Mouse (Mus musculus): ENCODE measurements around the gene Tas2r134.

The Tas2r134 gene

GRCm38 (mm10) chr2:51627211-51627610 lies at the start of gene Tas2r134:
TSS of gene Tas2r134 (plus strand) at chr2:51627511.
- DNase-seq (ENCODE audit: low spot score in 2 of 2) = no peak

GRCm38 (mm10) chr2:51579767-51580166 lies 47.5 kb upstream of the Tas2r134 start:
- no peak for DNase-seq (ENCODE audit: low spot score in 2 of 2)

GRCm38 (mm10) chr2:51584050-51585046 lies 43.0 kb upstream of the Tas2r134 start:
- DNase-seq (ENCODE audit: low spot score in 2 of 2) = no peak

DNA sequence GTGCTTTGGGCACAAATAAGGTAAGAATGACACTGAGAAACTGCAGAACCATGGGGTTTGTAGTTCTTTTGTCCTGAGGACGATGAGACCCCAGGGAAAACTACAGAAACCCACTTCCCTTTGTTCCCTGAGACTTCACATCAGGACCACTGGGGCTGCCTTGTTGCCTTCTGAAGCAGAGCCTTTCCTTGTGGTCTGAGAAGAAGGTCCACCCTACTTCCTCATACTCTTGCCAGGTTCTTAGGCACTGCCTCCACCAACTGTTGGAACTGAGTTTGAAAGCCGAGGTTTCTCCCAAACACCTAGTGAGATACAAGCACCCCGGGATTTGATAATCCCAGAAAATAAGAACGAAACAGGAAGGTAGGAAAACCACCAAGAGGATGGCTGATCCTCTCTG lies 39.0 kb upstream of the Tas2r134 start:
- DNase-seq (ENCODE audit: low spot score in 2 of 2) = no peak

GRCm38 (mm10) chr2:51588895-51589294 lies 38.4 kb upstream of the Tas2r134 start:
- DNase-seq (ENCODE audit: low spot score in 2 of 2) = no peak

GRCm38 (mm10) chr2:51589627-51590026 lies 37.7 kb upstream of the Tas2r134 start:
- no peak for DNase-seq (ENCODE audit: low spot score in 2 of 2)

DNA sequence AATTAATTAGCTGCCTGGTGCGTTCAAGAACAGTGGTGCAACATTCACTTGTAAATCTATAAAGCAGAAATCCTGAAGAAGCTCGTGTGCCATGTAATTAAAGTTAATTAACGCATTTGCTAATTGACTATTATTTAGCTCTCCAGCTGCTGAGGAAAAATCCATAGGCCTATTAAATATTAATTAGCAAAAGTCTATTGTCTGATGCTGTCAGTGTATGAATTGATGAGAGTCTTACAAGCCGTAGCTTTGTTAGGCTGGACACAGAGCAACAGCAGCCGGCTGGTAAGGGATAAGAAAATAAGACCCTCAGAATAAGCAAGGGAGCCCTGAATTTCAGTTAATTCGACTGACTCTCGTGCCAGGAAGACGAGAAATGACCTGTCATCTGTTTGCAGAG lies 37.0 kb upstream of the Tas2r134 start:
- DNase-seq (ENCODE audit: low spot score in 2 of 2) = no peak

- no peak for DNase-seq (ENCODE audit: low spot score in 2 of 2)
Measured at GRCm38 (mm10) chr2:51592157-51592556, 35.2 kb upstream of the Tas2r134 start.

- DNase-seq (ENCODE audit: low spot score in 2 of 2) = no peak
Measured at GRCm38 (mm10) chr2:51599473-51600201, 27.7 kb upstream of the Tas2r134 start.

GRCm38 (mm10) chr2:51600202-51600487 lies 27.2 kb upstream of the Tas2r134 start:
- DNase-seq (ENCODE audit: low spot score in 2 of 2) = no peak

- no peak for DNase-seq (ENCODE audit: low spot score in 2 of 2)
Measured at GRCm38 (mm10) chr2:51600873-51601272, 26.4 kb upstream of the Tas2r134 start.

- DNase-seq (ENCODE audit: low spot score in 2 of 2) = peak; percentile 12 to 13
Measured at GRCm38 (mm10) chr2:51610305-51610704, 17.0 kb upstream of the Tas2r134 start.

GRCm38 (mm10) chr2:51610897-51611296 lies 16.4 kb upstream of the Tas2r134 start:
- no peak for DNase-seq (ENCODE audit: low spot score in 2 of 2)

- DNase-seq (ENCODE audit: low spot score in 2 of 2) = no peak
Measured at GRCm38 (mm10) chr2:51613716-51614115, 13.6 kb upstream of the Tas2r134 start.

DNA sequence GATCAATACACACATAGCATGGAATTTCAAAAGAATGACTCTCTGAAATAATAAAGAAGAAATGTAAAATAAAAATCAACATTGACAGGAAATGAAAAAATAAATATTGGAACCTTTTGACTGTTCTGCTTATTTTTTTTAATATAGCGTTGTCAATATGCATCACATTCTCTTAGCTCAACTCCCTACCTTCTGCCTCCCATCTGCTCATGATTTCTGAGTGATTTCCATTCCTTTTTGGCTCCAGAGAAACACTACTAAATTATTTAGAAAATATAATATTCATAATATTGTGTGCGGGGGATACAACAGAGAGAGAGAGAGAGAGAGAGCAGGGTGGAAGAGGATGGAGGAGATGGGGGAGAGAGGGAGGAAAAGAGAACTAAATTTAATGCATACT lies 5.4 kb upstream of the Tas2r134 start:
- DNase-seq (ENCODE audit: low spot score in 2 of 2) = no peak

- DNase-seq (ENCODE audit: low spot score in 2 of 2) = no peak
Measured at GRCm38 (mm10) chr2:51626007-51626406, 1.3 kb upstream of the Tas2r134 start.

- no peak for DNase-seq (ENCODE audit: low spot score in 2 of 2)
Measured at GRCm38 (mm10) chr2:51631428-51631827, 4.1 kb downstream of the Tas2r134 start.

DNA sequence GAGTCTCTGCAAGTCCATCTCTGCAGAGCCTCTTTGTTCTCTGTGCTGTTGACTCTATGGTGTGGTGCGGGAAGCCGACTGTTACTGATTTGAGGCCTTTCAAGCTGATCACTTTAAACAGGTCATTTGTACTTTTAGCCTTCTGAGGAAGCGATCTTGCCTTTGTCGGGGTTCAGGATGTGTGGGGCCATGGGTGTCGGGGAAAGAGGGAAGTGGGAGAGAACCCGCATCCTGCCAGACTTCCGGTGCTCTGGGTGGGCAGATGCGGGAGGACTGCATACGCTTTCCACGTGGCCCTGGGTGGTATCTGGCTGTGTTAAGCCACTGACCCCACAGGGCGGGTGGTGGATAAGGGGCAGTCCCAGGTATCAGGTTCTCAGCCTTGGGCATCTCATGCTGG lies 10.4 kb downstream of the Tas2r134 start:
- no peak for DNase-seq (ENCODE audit: low spot score in 2 of 2)

DNA sequence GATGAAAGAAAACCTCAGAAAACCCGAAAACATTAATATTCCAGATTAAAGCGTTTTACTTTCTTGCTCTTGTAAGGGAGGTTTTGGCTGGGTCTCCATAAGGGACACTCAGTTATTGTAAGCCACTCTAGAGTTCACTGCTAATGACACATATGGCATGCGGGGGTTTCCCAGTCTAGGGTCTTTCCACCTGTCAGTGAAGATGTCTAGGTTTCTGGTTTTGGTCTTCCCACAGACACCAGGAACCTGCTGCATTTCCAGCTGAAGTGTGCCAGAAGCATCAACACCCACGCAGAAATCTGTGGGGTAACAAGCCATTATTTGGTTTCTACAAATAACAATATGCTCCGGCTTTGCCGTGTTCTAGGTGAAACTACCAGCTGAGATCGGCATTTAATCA lies 14.3 kb downstream of the Tas2r134 start:
- DNase-seq (ENCODE audit: low spot score in 2 of 2) = no peak

DNA sequence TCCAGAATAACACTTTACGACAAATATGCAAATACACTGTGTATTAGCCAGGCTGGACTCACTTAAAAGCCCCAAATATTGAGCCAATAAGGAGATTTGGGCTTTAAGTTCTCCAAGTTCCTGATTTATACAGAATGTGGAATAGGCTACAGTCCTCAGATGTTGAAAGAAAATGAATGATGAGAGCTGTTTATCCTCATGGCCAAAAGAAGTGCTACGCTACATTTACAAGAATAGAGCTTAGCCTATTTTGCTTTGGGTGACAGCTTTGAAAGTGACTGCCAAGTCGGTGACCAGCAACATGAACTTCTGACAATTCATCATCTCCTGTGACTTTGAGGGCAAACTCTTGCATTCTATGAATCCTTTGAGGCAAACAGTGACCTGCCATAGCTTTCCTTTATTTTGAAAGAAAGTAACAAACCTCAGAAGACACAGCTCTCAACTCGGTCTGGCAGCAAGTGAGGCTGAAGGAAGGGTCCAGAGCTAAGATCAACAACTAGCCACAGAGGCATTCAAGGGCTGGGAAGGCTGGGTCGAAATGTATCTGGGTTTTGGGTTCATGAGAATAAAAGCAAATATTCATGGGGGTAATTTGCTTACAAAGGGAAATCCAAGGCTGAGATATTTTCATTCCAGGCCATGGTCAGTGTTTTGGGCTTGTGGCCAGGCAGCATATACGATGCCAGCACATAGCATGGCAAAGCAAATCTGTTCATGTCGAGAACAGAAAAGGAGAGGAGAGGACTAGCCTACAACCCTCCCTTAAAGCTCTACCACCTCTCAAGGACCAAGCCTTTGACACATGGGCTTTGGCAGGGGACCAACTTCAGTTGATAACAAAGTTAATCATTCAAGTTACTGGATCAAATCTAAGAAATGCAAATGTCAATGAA lies 16.2 kb downstream of the Tas2r134 start:
- DNase-seq (ENCODE audit: low spot score in 2 of 2) = no peak

- no peak for DNase-seq (ENCODE audit: low spot score in 2 of 2)
Measured at GRCm38 (mm10) chr2:51647972-51648371, 20.7 kb downstream of the Tas2r134 start.

DNA sequence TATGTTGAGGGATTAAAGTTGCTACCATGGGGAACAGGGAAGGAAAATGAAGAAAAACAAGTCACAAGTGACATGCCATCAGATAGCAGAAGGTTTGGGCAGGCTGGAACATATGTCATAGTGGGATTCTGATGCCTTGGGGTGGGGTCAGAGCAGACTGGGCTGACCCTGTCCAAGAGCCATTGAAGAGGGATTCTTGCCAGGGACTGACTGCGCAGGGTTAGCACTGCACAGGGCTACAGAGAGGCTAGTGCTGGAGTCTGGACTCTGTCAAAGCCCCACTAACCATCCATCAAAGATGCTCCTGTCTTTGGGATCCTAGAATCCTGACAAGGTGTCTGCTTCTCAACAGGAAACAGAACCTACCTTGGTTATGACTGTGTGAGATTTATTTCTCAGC lies 22.6 kb downstream of the Tas2r134 start:
- DNase-seq (ENCODE audit: low spot score in 2 of 2) = no peak
